ENCODE assay signal across 8 mouse cellular contexts in genomic region chr16:33380882-33381613, GRCm38 (mm10). TPM values are rescaled to one million over a fixed set of nuclear protein-coding genes. Genes with fewer than 3 reads are reported as not detected.
DNase-seq lines count a peak whose midpoint lies in the region; ATAC-seq lines count a peak whose summit lies in the region.

No protein-coding gene starts in this region.

- H3K9me3 ChIP-seq in hindbrain, embryonic 16.5 days (ENCODE audit: control insufficient read depth, low read length) = no peaks in the 10 kb centered on the region
- H3K9me3 ChIP-seq in limb, embryonic 11.5 days (ENCODE audit: control insufficient read depth, low read length) = no peaks in the 10 kb centered on the region
- H3K9me3 ChIP-seq in midbrain, embryonic 13.5 days = no peaks in the 10 kb centered on the region

- peak overlapping the region; percentile 79 for H3K4me3 ChIP-seq in hindbrain, embryonic 16.5 days (ENCODE audit: low read length)
- peak overlapping the region; percentile 83 for H3K4me3 ChIP-seq in limb, embryonic 11.5 days (ENCODE audit: low read depth, low read length)
- H3K4me3 ChIP-seq in midbrain, embryonic 13.5 days (replicated peaks) = peak overlapping the region; percentile 91

- no peaks in the 10 kb centered on the region for H3K36me3 ChIP-seq in hindbrain, embryonic 16.5 days (ENCODE audit: control insufficient read depth, insufficient read depth, low read length)
- no peaks in the 10 kb centered on the region for H3K36me3 ChIP-seq in limb, embryonic 11.5 days (ENCODE audit: control insufficient read depth, insufficient read depth, low read length)
- H3K36me3 ChIP-seq in midbrain, embryonic 13.5 days = no peaks in the 10 kb centered on the region

- H3K27ac ChIP-seq in hindbrain, embryonic 16.5 days (ENCODE audit: low read depth, low read length) = peak overlapping the region; percentile 97
- peak overlapping the region; percentile 80 for H3K27ac ChIP-seq in limb, embryonic 11.5 days (replicated peaks; ENCODE audit: low read depth, low read length)
- peak overlapping the region; percentile 94 for H3K27ac ChIP-seq in midbrain, embryonic 13.5 days

- H3K9ac ChIP-seq in hindbrain, embryonic 16.5 days (ENCODE audit: low read depth, low read length) = peak overlapping the region; percentile 98
- peak overlapping the region; percentile 93 for H3K9ac ChIP-seq in limb, embryonic 11.5 days (ENCODE audit: low read length)
- H3K9ac ChIP-seq in midbrain, embryonic 13.5 days (replicated peaks) = peak overlapping the region; percentile 97

- peak; percentile 24 to 27 for DNase-seq in lung, adult 18-20 months
- no peak for DNase-seq in lung, postnatal 25 days (ENCODE audit: low spot score)
- peak; percentile 46 to 51 for DNase-seq in cerebellum, postnatal 36 days
- DNase-seq in frontal cortex, postnatal 36 days (ENCODE audit: low spot score in 2 of 2) = peak; percentile 39 to 57
- peak; percentile 72 for DNase-seq in limb, embryonic 11.5 days (ENCODE audit: low spot score)
- DNase-seq in spleen, postnatal 10 days (ENCODE audit: low spot score in 2 of 2) = peak; percentile 64 to 68

- peak overlapping the region; percentile 90 for H3K4me2 ChIP-seq in hindbrain, embryonic 16.5 days (ENCODE audit: low read length)
- peak overlapping the region; percentile 88 for H3K4me2 ChIP-seq in limb, embryonic 11.5 days (ENCODE audit: low read depth, severe bottlenecking)
- H3K4me2 ChIP-seq in midbrain, embryonic 13.5 days (replicated peaks) = peak overlapping the region; percentile 85

- peaks cover 22% of the 10 kb centered on the region for H3K4me1 ChIP-seq in hindbrain, embryonic 16.5 days (ENCODE audit: control insufficient read depth, insufficient read depth, low read depth, low read length)
- H3K4me1 ChIP-seq in limb, embryonic 11.5 days (ENCODE audit: control insufficient read depth, insufficient read depth, low read length) = 0 out of 2 replicates have a peak, but pooled peaks cover 7% of the 10 kb centered on the region
- H3K4me1 ChIP-seq in midbrain, embryonic 13.5 days (replicated peaks) = peaks cover 33% of the 10 kb centered on the region

- H3K27me3 ChIP-seq in hindbrain, embryonic 16.5 days (replicated peaks; ENCODE audit: control insufficient read depth, insufficient read depth, low read length) = no peaks in the 10 kb centered on the region
- no peaks in the 10 kb centered on the region for H3K27me3 ChIP-seq in limb, embryonic 11.5 days (ENCODE audit: control insufficient read depth, insufficient read depth, low read length)
- no peaks in the 10 kb centered on the region for H3K27me3 ChIP-seq in midbrain, embryonic 13.5 days

- 2% methylated on average over 28 of the region's 80 CpGs for WGBS in hindbrain, embryonic 16.5 days
- WGBS in limb, embryonic 11.5 days = under 1% methylated on average over 42 of the region's 80 CpGs
- WGBS in midbrain, embryonic 13.5 days = 0% methylated on average over 50 of the region's 80 CpGs

- ATAC-seq in hindbrain, embryonic 16.5 days = peak; percentile 88
- peak; percentile 79 for ATAC-seq in limb, embryonic 11.5 days (ENCODE audit: insufficient number of reproducible peaks, low FRiP score, low TSS enrichment, low read depth)
- ATAC-seq in midbrain, embryonic 13.5 days = peak; percentile 87

RNA-seq across cellular contexts. Expression of gene Zfp148, which starts 0.4 kb away (rescaled TPM):
- 47.2 and 47.5 TPM in 2 replicates for polyA plus RNA-seq in hindbrain, embryonic 16.5 days (2015; fragmentation: Nextera tagmentation; extraction: Ambion mirVana)
- polyA plus RNA-seq in limb, embryonic 11.5 days (2014; fragmentation: Nextera tagmentation; extraction: Ambion mirVana) = 47.4 and 50.5 TPM in 2 replicates
- 55.4 and 55.8 TPM in 2 replicates for polyA plus RNA-seq in midbrain, embryonic 13.5 days (2015; fragmentation: Nextera tagmentation; extraction: Ambion mirVana)
